Mouse (Mus musculus): ENCODE measurements around the gene Ipcef1.

Ipcef1 gene

GRCm38 (mm10) chr10:6968334-6968733 is 83.9 kb downstream of the Ipcef1 start:
- no peak for DNase-seq (ENCODE audit: low spot score in 2 of 2)

DNA sequence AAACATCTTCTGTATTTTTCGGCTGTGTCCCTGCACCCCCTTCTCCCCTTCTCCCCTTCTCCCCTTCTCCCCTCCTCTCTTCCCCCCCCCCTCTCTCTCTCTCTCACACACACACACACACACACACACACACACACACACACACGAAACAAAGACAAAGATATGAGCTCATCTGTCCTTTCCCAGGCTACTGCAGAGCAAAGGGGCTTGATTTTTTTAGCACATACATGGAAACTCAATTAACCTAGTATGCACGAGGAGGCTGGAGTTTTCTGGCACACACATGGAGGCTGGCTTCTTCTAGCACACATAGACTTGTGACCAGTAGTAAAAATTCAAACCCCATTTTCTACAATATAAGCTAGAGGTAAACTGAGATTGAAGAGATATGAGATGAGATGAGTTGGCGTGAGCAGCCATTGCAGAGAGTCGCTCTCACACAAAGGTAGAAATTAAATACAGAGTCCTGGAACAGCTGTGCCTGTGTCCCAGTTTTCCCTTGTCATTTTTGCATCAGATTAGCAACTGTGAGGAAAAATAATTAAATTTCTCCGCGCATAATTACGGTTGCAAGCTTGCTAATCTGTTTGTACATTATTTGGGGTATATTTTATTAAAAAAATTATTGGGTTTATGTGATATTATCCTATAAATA is 84.6 kb downstream of the Ipcef1 start:
- no peak for DNase-seq (ENCODE audit: low spot score in 2 of 2)

- DNase-seq (ENCODE audit: low spot score in 2 of 2): no peak
These were observed 93.5 kb downstream of the Ipcef1 start for GRCm38 (mm10) chr10:6958791-6959190.

DNA sequence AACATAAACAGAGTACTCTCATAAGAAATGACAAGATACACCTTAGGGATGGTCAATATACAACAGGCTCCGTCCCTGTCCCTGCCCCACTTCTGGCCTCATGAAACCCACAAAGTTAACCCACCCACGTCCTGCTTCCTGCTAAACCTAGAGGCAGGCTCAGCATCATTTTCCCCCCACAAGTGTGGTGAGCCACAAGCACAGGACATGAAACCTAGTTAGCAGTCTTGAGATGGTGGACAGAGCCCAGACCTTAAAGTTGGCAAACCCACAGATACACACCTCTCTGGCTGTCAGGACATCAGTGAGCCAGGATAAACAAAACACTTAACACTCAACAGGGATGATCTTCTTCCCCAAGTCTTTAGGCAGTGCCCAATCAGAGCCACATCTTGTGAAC is 95.9 kb downstream of the Ipcef1 start:
- DNase-seq (ENCODE audit: low spot score in 2 of 2): no peak

DNA sequence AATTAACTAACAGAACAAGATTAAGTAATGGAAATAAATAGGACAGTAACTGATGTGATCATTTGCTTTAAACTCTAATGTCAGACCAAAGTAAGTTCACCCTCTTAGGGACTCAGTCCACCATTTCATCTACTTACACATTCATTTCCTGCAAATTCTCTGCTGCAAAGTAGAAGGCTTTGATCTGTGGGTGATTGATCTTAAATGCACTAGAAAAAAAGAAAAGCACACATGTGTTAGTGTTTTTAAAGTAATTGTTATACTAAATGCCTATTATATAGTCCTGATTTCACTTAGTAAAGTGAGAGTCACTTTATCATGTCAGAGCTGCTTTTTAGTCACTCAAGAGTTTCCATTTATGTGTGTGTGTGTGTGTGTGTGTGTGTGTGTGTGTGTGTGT is 97.7 kb downstream of the Ipcef1 start:
- no peak for DNase-seq (ENCODE audit: low spot score in 2 of 2)

DNA sequence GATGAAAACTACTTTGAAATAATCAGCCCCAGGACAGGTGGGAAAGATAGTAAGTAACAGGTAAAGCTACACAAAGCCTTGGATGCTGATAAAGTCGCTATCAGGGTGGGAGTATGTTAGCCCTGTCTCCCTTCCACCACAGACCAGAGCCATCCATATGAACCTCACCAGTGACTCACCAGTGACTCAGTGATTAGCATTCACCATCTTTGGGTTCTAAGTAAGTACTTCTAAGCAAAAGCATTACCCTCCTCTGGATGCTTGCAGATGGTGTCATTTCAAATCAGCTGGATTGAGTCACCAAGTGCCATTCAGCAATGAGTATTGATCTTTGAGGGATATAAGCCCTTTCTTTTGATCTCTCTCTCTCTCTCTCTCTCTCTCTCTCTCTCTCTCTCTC is 99.2 kb downstream of the Ipcef1 start:
- DNase-seq (ENCODE audit: low spot score in 2 of 2): no peak

DNA sequence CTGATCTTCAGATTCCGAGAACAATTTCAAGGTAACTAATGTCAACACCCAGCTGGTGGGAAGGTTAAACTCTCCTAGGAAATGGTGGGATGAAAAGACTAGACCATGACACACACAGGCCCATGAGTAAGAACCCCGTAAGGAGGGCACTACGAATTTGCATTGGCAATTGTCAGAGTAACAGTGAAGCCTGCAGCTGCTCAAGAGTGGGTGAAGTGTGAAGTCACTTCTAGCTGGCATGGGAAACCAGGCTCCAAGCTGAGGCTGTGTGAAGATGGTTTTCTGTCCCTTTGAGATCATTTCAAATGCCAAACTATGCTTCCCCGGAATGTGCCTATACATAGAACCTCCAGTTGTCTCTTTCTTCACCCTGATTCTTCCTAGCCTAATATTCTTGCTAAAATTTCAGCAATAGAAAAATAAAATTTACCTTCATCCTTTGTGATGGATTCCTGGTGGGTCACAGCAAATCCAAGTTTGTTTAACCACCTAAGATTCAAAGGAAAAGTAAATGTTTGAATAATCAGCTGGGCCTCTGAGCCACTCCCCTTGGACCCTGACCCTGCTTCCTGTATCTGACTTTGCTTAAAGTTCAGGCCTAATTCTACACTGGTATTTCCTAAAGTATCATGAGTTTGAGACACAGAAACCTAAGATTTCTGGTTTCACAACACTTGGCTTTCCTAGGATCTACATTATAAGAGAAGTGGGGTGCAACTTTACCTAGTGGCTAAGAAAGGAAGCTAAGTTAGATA is 115.4 kb downstream of the Ipcef1 start:
- no peak for DNase-seq (ENCODE audit: low spot score in 2 of 2)

GRCm38 (mm10) chr10:6934776-6935175 is 117.5 kb downstream of the Ipcef1 start:
- no peak for DNase-seq (ENCODE audit: low spot score in 2 of 2)

DNA sequence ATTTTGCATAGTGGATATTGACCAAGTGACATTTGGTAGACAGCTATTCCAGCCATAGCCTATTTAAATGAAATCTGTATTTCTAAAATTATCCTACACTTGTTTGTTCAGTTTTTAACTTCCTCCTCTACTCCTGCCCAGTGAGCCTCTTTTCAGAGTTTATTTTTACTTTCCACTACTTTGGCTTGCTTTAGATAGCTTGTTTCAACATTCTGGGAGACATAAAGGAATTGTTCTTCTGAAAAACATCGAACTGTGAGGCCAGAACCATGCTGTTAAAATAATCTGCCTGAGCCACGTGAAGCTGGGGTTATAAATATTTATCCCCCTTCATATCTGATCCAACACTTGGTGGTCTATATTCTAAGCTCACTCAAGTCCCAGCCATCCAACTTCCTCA is 121.4 kb downstream of the Ipcef1 start:
- DNase-seq (ENCODE audit: low spot score in 2 of 2): no peak

DNA sequence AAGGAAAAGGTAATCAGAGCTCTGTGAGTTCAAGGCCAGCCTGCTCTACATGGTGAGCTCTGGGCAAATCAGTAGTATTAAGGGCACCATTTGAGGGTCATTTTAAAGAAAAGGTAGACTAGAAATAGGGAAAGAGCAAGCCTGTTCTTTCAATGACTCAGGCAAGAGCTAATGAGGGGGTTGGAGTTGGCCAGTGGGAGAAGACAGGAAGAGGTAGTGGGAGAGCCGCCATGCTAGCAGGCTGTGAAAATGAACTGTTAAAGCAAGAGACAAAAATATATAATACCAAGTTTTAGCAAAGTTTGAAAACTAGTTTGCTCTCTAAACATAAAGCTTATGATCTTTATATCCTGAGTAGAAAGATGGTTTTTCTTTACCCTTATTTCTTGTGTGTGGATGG is 121.9 kb downstream of the Ipcef1 start:
- DNase-seq (ENCODE audit: low spot score in 2 of 2): no peak

DNA sequence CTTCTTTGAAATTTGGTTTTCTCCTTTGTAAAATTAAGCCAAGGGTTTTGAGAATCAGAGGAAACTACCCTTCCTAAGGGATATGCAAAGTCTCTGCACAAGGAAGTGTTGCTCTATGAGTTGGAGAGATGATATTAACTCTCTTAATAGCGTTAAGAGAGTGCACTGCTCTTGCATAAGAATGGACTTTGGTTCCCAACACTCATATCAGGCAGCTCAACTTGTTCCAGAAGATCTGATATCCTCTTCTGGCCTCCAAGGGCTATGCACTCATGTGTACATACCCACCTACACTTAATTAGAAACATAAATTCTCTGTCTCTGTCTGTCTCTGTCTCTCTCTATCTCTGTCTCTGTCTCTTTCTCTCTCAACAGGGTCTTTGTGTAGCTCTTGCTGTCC is 123.4 kb downstream of the Ipcef1 start:
- DNase-seq (ENCODE audit: low spot score in 2 of 2): no peak

GRCm38 (mm10) chr10:6927600-6928223 is 124.6 kb downstream of the Ipcef1 start:
- DNase-seq (ENCODE audit: low spot score in 2 of 2): no peak

GRCm38 (mm10) chr10:6926724-6927123 is 125.6 kb downstream of the Ipcef1 start:
- no peak for DNase-seq (ENCODE audit: low spot score in 2 of 2)

- DNase-seq (ENCODE audit: low spot score in 2 of 2): no peak
These were observed 135.6 kb downstream of the Ipcef1 start for GRCm38 (mm10) chr10:6916545-6917257.

- DNase-seq (ENCODE audit: low spot score in 2 of 2): no peak
These were observed 136.3 kb downstream of the Ipcef1 start for GRCm38 (mm10) chr10:6915991-6916390.

DNA sequence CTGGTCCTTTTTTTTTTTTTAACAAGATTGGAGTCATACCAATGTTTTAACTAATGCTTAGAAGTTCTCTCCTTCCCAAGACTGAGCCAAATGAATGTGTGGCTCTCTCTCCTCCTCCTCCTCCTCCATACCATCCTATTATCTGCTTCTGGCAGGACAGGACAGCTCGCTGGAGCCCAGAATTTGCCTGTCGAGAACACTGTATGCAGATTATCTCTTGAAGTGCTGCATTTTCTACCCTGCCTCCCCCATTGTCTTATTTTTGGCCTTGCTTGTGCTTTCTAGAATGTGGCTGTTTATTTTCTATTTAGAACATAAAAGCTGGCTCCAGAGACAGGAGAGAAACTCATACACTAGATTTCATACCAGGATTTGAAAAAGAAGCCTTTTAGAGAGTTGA is 142.5 kb downstream of the Ipcef1 start:
- no peak for DNase-seq (ENCODE audit: low spot score in 2 of 2)

- no peak for DNase-seq (ENCODE audit: low spot score in 2 of 2)
These were observed 150.4 kb downstream of the Ipcef1 start for GRCm38 (mm10) chr10:6901819-6902393.

DNA sequence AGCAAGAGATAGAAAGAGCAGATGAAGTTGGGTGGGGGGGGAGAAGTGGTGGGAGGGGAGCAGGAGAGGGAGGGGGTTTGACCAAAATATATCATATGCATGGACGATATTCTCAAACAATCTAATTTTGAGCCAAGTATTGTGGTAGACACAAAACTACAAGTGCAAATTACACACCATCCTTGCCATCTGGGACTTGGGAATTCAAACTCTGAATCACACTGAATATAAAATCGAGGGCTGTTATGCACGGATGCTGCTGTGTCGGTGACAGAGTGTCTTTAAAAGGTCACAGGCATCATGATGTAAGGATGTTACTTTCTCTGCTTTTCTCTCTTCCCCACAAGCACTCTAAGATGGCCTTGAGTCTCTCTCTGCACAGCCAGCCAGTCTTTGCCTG is 152.2 kb downstream of the Ipcef1 start:
- no peak for DNase-seq (ENCODE audit: low spot score in 2 of 2)

GRCm38 (mm10) chr10:6896659-6897303 is 155.5 kb downstream of the Ipcef1 start:
- DNase-seq (ENCODE audit: low spot score in 2 of 2): no peak

GRCm38 (mm10) chr10:6895796-6896195 is 156.5 kb downstream of the Ipcef1 start:
- no peak for DNase-seq (ENCODE audit: low spot score in 2 of 2)

GRCm38 (mm10) chr10:6890348-6891009 is 161.8 kb downstream of the Ipcef1 start:
- no peak for DNase-seq (ENCODE audit: low spot score in 2 of 2)
